Mouse (Mus musculus) CH12.LX (cell line): ENCODE results near the gene Ccdc183. TPM values are rescaled to one million over a fixed set of nuclear protein-coding genes. Genes with fewer than 3 reads are reported as not detected.

Experiments used
- DNase-seq: peaks from one replicate; pipeline ENCODE4 v3.0.0-alpha.2; 2013; ENCODE audit errors: extremely low read depth
- H3K27ac ChIP-seq: 2 replicates; pipeline ENCODE4 v1.5.1; 2012; ENCODE audit warnings: low read depth, mild to moderate bottlenecking, control low read depth, moderate library complexity; ENCODE audit not compliant: insufficient read depth
- H3K27me3 ChIP-seq: replicated peaks from 2 replicates; pipeline ENCODE3; 2012; ENCODE audit warnings: inconsistent platforms
- H3K36me3 ChIP-seq, 2 experiments: replicated peaks in 1 of 2; 2 replicates each; pipeline versions ENCODE3 to v1.6.1; 2012; ENCODE audit warnings: inconsistent platforms in 1 of 2, low read length in 1 of 2, mild to moderate bottlenecking in 1 of 2, mixed read lengths in 1 of 2, moderate library complexity in 1 of 2; ENCODE audit not compliant: control insufficient read depth in 1 of 2, insufficient read depth in 1 of 2
- H3K4me1 ChIP-seq, 2 experiments: 2 replicates each; pipeline ENCODE4 v1.6.1; 2012; ENCODE audit warnings: inconsistent platforms in 1 of 2, moderate library complexity in 1 of 2; ENCODE audit not compliant: insufficient read depth in 2 of 2, control insufficient read depth in 1 of 2
- H3K4me2 ChIP-seq: 2 replicates; pipeline ENCODE4 v1.6.1; 2012; ENCODE audit warnings: low read depth, mild to moderate bottlenecking, control low read depth; ENCODE audit not compliant: poor library complexity, insufficient read depth, severe bottlenecking
- H3K4me3 ChIP-seq, 3 experiments: fragments of 150-350 bp in 1 of 3; sonication (generic) in 1 of 3; replicated peaks in 1 of 3; 2 replicates each; pipeline versions ENCODE3 to v1.5.1; 2011 to 2012; ENCODE audit warnings: low read depth in 2 of 3, low read length in 2 of 3, mild to moderate bottlenecking in 2 of 3, moderate library complexity in 2 of 3, control low read depth in 1 of 3, improper control_type of control experiment in 1 of 3, inconsistent platforms in 1 of 3, mixed read lengths in 1 of 3; ENCODE audit not compliant: poor library complexity in 1 of 3
- H3K79me2 ChIP-seq: replicated peaks from 2 replicates; pipeline ENCODE4 v1.6.1; 2012; ENCODE audit warnings: mild to moderate bottlenecking, moderate library complexity; ENCODE audit not compliant: control insufficient read depth, poor library complexity, insufficient read depth, severe bottlenecking; ENCODE audit errors: extremely low read depth
- H3K9ac ChIP-seq: 2 replicates; pipeline ENCODE4 v1.6.1; 2012; ENCODE audit warnings: low read depth, mild to moderate bottlenecking, control low read depth, moderate library complexity; ENCODE audit not compliant: insufficient read depth
- H3K9me3 ChIP-seq: replicated peaks from 2 replicates; pipeline ENCODE3; 2012; ENCODE audit warnings: low read length, inconsistent platforms, mixed read lengths
- BHLHE40 ChIP-seq: IDR thresholded peaks from 2 replicates; pipeline ENCODE4 v1.6.1; 2011; ENCODE audit warnings: mild to moderate bottlenecking, low read depth, low read length, improper control_type of control experiment
- CHD2 ChIP-seq: IDR thresholded peaks from 2 replicates; pipeline ENCODE4 v1.6.1; 2011; ENCODE audit warnings: low read length, improper control_type of control experiment
- CTCF ChIP-seq, 2 experiments: IDR thresholded peaks in 1 of 2; conservative IDR thresholded peaks in 1 of 2; 2 replicates each; pipeline ENCODE4 v1.5.1; 2011 to 2012; ENCODE audit warnings: low read depth in 2 of 2, low read length in 2 of 2, improper control_type of control experiment in 1 of 2, inconsistent platforms in 1 of 2, mild to moderate bottlenecking in 1 of 2, moderate library complexity in 1 of 2
- ELF1 ChIP-seq: IDR thresholded peaks from 2 replicates; pipeline ENCODE4 v1.6.1; 2014; ENCODE audit warnings: low read depth, mild to moderate bottlenecking, inconsistent platforms, low read length, improper control_type of control experiment
- HCFC1 ChIP-seq: IDR thresholded peaks from 2 replicates; pipeline ENCODE4 v1.6.1; 2012; ENCODE audit warnings: low read depth, mild to moderate bottlenecking, inconsistent platforms, low read length, improper control_type of control experiment
- JUND ChIP-seq: conservative IDR thresholded peaks from 2 replicates; pipeline ENCODE4 v1.6.1; 2011; ENCODE audit warnings: low read depth, low read length, improper control_type of control experiment
- KAT2A ChIP-seq: IDR thresholded peaks from 2 replicates; pipeline ENCODE4 v1.6.1; 2012; ENCODE audit warnings: low read length, improper control_type of control experiment, inconsistent platforms; ENCODE audit not compliant: insufficient replicate concordance
- MAX ChIP-seq: IDR thresholded peaks from 2 replicates; pipeline ENCODE4 v1.6.1; 2011; ENCODE audit warnings: low read length, improper control_type of control experiment
- MAZ ChIP-seq: IDR thresholded peaks from 2 replicates; pipeline ENCODE4 v1.6.1; 2012; ENCODE audit warnings: low read depth, mild to moderate bottlenecking, inconsistent platforms, low read length, improper control_type of control experiment, moderate library complexity
- MXI1 ChIP-seq: IDR thresholded peaks from 2 replicates; pipeline ENCODE4 v1.6.1; 2011; ENCODE audit warnings: mild to moderate bottlenecking, low read depth, low read length, improper control_type of control experiment
- MYC ChIP-seq: IDR thresholded peaks from 2 replicates; pipeline ENCODE4 v1.6.1; 2011; ENCODE audit warnings: low read depth, mild to moderate bottlenecking, improper control_type of control experiment, low read length
- NELFE ChIP-seq: IDR thresholded peaks from 2 replicates; pipeline ENCODE4 v1.6.1; 2011; ENCODE audit warnings: low read depth, low read length, improper control_type of control experiment
- NRF1 ChIP-seq: IDR thresholded peaks from 2 replicates; pipeline ENCODE4 v1.6.1; 2014; ENCODE audit warnings: low read depth, mild to moderate bottlenecking, inconsistent platforms, low read length, improper control_type of control experiment, moderate library complexity
- POLR2A ChIP-seq: IDR thresholded peaks from 2 replicates; pipeline ENCODE4 v1.6.1; 2011; ENCODE audit warnings: low read depth, mild to moderate bottlenecking, improper control_type of control experiment, low read length
- POLR2AphosphoS2 ChIP-seq: IDR thresholded peaks from 2 replicates; pipeline ENCODE4 v1.6.1; 2011; ENCODE audit warnings: low read depth, low read length, improper control_type of control experiment
- RAD21 ChIP-seq: IDR thresholded peaks from 2 replicates; pipeline ENCODE4 v1.6.1; 2011; ENCODE audit warnings: low read depth, mild to moderate bottlenecking, low read length, improper control_type of control experiment, moderate library complexity
- SIN3A ChIP-seq: IDR thresholded peaks from 2 replicates; pipeline ENCODE4 v1.6.1; 2012; ENCODE audit warnings: low read length, improper control_type of control experiment, inconsistent platforms
- TBP ChIP-seq: conservative IDR thresholded peaks from 2 replicates; pipeline ENCODE4 v1.6.1; 2011; ENCODE audit warnings: low read depth, low read length, improper control_type of control experiment
- USF1 ChIP-seq: IDR thresholded peaks from 2 replicates; pipeline ENCODE4 v1.6.1; 2014; ENCODE audit warnings: low read depth, mild to moderate bottlenecking, inconsistent platforms, low read length, improper control_type of control experiment
- ZC3H11A ChIP-seq: IDR thresholded peaks from 2 replicates; pipeline ENCODE4 v1.6.1; 2012; ENCODE audit warnings: low read depth, mild to moderate bottlenecking, inconsistent platforms, low read length, improper control_type of control experiment
- ZMIZ1 ChIP-seq: IDR thresholded peaks from 2 replicates; pipeline ENCODE4 v1.6.1; 2012; ENCODE audit warnings: low read depth, mild to moderate bottlenecking, inconsistent platforms, low read length, improper control_type of control experiment
- ZNF384 ChIP-seq: IDR thresholded peaks from 2 replicates; pipeline ENCODE4 v1.6.1; 2012; ENCODE audit warnings: low read depth, low read length, improper control_type of control experiment, inconsistent platforms
- dilution Hi-C: fragments of 300-500 bp; cut with MboI; formaldehyde crosslinking; loops from 2 replicates; pipeline ENCODE4 v1.14.3; 2020; ENCODE audit warnings: low sequenced_read_pairs; ENCODE audit not compliant: extremely low pct_unique_long_range_greater_than_20kb, extremely low pct_ligation_motif_present
- in situ Hi-C: fragments of 300-500 bp; cut with MboI; formaldehyde crosslinking; loops from 3 replicates; pipeline ENCODE4 v1.14.3; 2019; ENCODE audit warnings: low sequenced_read_pairs, low pct_ligation_motif_present, low pct_unique_long_range_greater_than_20kb, mixed read lengths
- polyA plus RNA-seq: library from polyadenylated mRNA; unstranded; fragments of >175 nt; gene quantifications from 2 replicates; pipeline ENCODE4 v1.2.1, GENCODE M21; 2012; ENCODE audit warnings: low read depth; ENCODE audit not compliant: insufficient read length
- total RNA-seq, 2 experiments: library from RNA; depleted of rRNA; stranded (reverse); fragments of 300-350 nt in 1 of 2; fragments of >200 nt in 1 of 2; gene quantifications; 2 replicates each; pipeline ENCODE4 v1.2.3; 2012 to 2014

Gene Ccdc183
- total and polyA plus RNA-seq, 3 experiments = 0.13 TPM; not detected in 2

DNA sequence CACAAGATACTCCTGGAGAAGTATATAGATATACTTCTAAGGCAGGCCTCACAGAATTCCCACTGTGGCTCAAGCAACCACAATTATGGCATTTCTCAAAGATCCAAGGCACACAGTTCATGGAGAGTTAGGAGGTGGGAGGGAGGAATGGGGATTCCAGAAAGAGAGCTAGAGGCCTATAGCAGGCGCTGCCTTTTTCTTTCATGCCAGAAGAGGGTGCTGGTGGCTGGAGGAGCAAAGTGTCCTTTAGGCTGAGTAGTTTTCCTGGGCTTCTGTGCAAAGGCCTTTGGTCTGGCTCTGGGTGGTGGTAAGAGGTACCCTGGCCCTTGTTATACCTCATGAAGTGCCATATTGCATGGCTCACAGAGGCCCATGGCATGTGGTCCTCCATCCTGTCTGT lies 16.6 kb upstream of the Ccdc183 start:
- TF ChIP-seq RAD21 (peak; percentile 29), SIN3A (no peak), CTCF (conservative IDR thresholded peaks at IDR 0.05 in 1 of 2, IDR thresholded peaks at IDR 0.05 in 1 of 2; ENCODE audit: low read depth in 2 of 2, low read length in 2 of 2) (peak; percentile 17 to 44; a peak in 2 of 4 replicates), ELF1 (no peak)
- no peak overlapping the region for H3K27ac ChIP-seq
- dilution Hi-C loops (no loop called here), in situ Hi-C loops (no loop called here)
- peaks cover 69% of the 10 kb centered on the region for H3K27me3 ChIP-seq
- H3K9me3 ChIP-seq = no peaks in the 10 kb centered on the region
- no peak overlapping the region for H3K4me3 ChIP-seq
- no peaks in the 10 kb centered on the region for H3K79me2 ChIP-seq
- no peaks in the 10 kb centered on the region for H3K4me1 ChIP-seq
- H3K4me2 ChIP-seq = no peak overlapping the region
- no peak overlapping the region for H3K9ac ChIP-seq
- H3K36me3 ChIP-seq = no peaks in the 10 kb centered on the region
- DNase-seq = peak; percentile 4

DNA sequence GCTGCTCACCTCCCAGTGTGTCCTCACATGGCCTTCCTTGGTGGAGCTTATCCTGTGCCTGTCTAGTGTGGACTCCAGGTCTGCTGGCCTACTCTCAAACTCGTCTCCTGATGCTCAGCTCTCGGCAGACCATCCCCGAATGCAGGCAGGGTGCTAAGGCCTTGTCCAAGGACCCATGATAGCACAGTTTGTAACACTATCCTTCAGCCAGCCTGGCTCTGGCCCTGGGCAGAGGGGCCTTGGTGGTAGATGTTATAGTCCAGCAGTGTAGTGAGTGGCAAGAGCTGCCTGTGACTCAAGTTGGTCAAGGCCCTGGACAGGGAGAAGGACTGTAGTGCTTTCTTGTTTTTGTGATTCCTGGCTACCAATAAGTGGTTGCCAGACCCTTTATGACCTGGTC lies 16.1 kb upstream of the Ccdc183 start:
- dilution Hi-C loops = no loop called here

DNA sequence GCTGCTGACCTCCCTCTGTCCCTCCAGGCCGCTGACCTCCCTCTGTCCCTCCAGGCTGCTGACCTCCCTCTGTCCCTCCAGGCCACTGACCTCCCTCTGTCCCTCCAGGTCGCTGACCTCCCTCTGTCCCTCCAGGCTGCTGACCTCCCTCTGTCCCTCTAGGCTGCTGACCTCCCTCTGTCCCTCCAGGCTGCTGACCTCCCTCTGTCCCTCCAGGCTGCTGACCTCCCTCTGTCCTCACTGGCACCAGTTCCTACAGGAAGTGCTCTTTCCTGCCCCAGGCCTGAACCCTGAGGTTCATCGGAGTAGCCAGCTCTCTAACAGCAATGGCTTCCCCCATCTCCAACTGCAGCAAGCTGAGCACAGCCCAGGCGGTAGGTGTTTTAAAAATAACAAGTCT lies 11.3 kb upstream of the Ccdc183 start:
- dilution Hi-C loops = no loop called here
- no peak overlapping the region for H3K9ac ChIP-seq
- H3K36me3 ChIP-seq = no peaks in the 10 kb centered on the region
- peaks cover 88% of the 10 kb centered on the region for H3K27me3 ChIP-seq
- H3K4me3 ChIP-seq = no peak overlapping the region
- no peak overlapping the region for H3K4me2 ChIP-seq
- in situ Hi-C loops = no loop called here
- no peaks in the 10 kb centered on the region for H3K4me1 ChIP-seq
- no peak for TF ChIP-seq MXI1
- no peak for TF ChIP-seq ZMIZ1
- TF ChIP-seq BHLHE40 = no peak
- no peak for TF ChIP-seq ZC3H11A
- TF ChIP-seq CHD2 = no peak
- no peaks in the 10 kb centered on the region for H3K79me2 ChIP-seq
- DNase-seq = no peak
- H3K27ac ChIP-seq = no peak overlapping the region
- no peaks in the 10 kb centered on the region for H3K9me3 ChIP-seq

More for the DNA sequence above, 16.1 kb upstream of the Ccdc183 start:
- H3K27ac ChIP-seq = no peak overlapping the region
- H3K4me1 ChIP-seq = no peaks in the 10 kb centered on the region
- DNase-seq = no peak
- H3K9me3 ChIP-seq = no peaks in the 10 kb centered on the region
- no peak overlapping the region for H3K4me3 ChIP-seq
- in situ Hi-C loops = no loop called here
- H3K27me3 ChIP-seq = peaks cover 68% of the 10 kb centered on the region
- H3K79me2 ChIP-seq = no peaks in the 10 kb centered on the region
- no peak overlapping the region for H3K4me2 ChIP-seq
- TF ChIP-seq CTCF (conservative IDR thresholded peaks at IDR 0.05 in 1 of 2, IDR thresholded peaks at IDR 0.05 in 1 of 2; ENCODE audit: low read depth in 2 of 2, low read length in 2 of 2) (no peak), NELFE (no peak), CHD2 (no peak), POLR2AphosphoS2 (no peak), USF1 (no peak), HCFC1 (no peak), NRF1 (no peak), ZNF384 (no peak), MXI1 (no peak), MYC (no peak), TBP (no peak), KAT2A (no peak), ELF1 (no peak), MAX (no peak), BHLHE40 (no peak), JUND (no peak), MAZ (no peak), RAD21 (no peak), POLR2A (no peak)
- no peak overlapping the region for H3K9ac ChIP-seq
- no peaks in the 10 kb centered on the region for H3K36me3 ChIP-seq
